Mouse (Mus musculus) CH12.LX (cell line): ENCODE measurements around the gene Myoc.

Experiments
- CHD1 ChIP-seq: IDR thresholded peaks from 2 replicates; pipeline ENCODE4 v1.6.1; 2012; ENCODE audit warnings: low read depth, low read length, improper control_type of control experiment, inconsistent platforms
- PAX5 ChIP-seq: IDR thresholded peaks from 2 replicates; pipeline ENCODE4 v1.6.1; 2012; ENCODE audit warnings: low read length, inconsistent platforms, mixed read lengths
- POLR2A ChIP-seq: IDR thresholded peaks from 2 replicates; pipeline ENCODE4 v1.6.1; 2011; ENCODE audit warnings: low read depth, mild to moderate bottlenecking, improper control_type of control experiment, low read length
- POLR2AphosphoS2 ChIP-seq: IDR thresholded peaks from 2 replicates; pipeline ENCODE4 v1.6.1; 2011; ENCODE audit warnings: low read depth, low read length, improper control_type of control experiment
- RCOR1 ChIP-seq: conservative IDR thresholded peaks from 2 replicates; pipeline ENCODE4 v1.6.1; 2012; ENCODE audit warnings: low read depth, mild to moderate bottlenecking, inconsistent platforms, low read length, improper control_type of control experiment
- ZC3H11A ChIP-seq: IDR thresholded peaks from 2 replicates; pipeline ENCODE4 v1.6.1; 2012; ENCODE audit warnings: low read depth, mild to moderate bottlenecking, inconsistent platforms, low read length, improper control_type of control experiment
- ZNF384 ChIP-seq: IDR thresholded peaks from 2 replicates; pipeline ENCODE4 v1.6.1; 2012; ENCODE audit warnings: low read depth, low read length, improper control_type of control experiment, inconsistent platforms

DNA sequence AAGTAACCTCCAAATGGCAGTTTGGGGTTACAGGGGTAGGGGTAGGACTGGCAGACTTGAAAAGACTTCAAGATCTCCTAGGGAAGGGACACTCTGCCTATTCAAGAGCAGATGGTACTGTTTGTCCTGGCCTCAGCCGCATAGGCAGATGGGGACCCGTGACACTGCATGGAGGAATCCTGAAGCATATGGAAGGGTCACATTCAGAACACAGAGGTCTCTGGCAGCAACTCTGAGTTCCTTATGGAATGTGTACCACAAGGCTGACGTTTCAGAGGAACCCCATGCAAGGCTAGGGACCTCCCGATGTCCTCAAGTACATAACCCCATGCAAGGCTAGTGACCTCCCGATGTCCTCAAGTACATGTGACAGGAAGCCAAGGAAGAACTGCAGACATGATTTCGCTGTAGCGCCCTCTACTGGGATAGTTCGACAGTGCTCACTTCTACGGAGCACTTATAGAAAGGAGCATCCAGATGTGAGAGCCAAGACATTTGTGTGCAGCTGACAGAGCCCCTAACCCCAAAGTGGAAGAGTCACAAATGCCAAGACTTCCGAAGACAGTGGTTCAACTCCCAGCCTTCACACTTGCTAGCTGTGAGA lies 7.2 kb downstream of the Myoc start:
- TF ChIP-seq RCOR1, result no peak
- TF ChIP-seq ZNF384, result no peak
- TF ChIP-seq ZC3H11A, result no peak
- no peak for TF ChIP-seq PAX5
- no peak for TF ChIP-seq POLR2AphosphoS2
- no peak for TF ChIP-seq POLR2A
- TF ChIP-seq CHD1, result no peak
